In the genomic region with DNA sequence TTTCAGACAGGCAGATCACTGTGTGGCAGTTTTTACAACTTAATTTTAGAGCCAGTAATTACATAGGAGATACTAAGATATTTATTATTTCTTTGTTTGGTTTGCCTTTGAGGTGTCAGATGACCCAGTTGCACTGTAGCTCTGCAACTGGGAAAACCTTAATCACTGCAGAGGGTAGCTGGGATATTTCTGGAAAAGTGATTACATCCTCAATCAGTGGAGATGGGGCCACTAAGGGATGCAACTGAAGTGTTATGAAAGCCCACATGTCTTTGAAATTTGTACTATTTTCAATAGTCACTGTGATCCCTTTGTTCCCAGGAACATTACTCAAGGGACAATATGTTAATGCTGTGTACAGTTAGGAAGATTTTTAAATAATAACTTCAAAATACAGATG, we compare ENCODE assay signal across 38 mouse cellular contexts. TPM values are rescaled to one million over a fixed set of nuclear protein-coding genes. Genes with fewer than 3 reads are reported as not detected.
"Had no signal": no experiment of that assay in that cellular context is flagged by ENCODE, and none has a peak within 500 bp of the region (broad histone marks: within the 10 kb centered on the region; RNA-seq: fewer than 3 reads in every experiment).

A gene (plus strand): TSS at position 301 of the 400 bp plus-strand sequence.

- H3K4me3 ChIP-seq: embryonic facial prominence, embryonic 10.5 days; embryonic facial prominence, embryonic 12.5 days; embryonic facial prominence, embryonic 13.5 days; embryonic facial prominence, embryonic 15.5 days; erythroblast, embryonic 14.5 days; forebrain, embryonic 12.5 days; forebrain, embryonic 13.5 days; forebrain, embryonic 15.5 days; gastrocnemius, adult 2 months; heart, adult 2 months; heart, embryonic 10.5 days had no signal

- ATAC-seq: forebrain, embryonic 13.5 days; forebrain, embryonic 14.5 days; forebrain, embryonic 15.5 days; forebrain, embryonic 16.5 days had no signal

- H3K4me1 ChIP-seq: embryonic facial prominence, embryonic 10.5 days; embryonic facial prominence, embryonic 12.5 days; embryonic facial prominence, embryonic 13.5 days; embryonic facial prominence, embryonic 15.5 days; forebrain, embryonic 12.5 days; forebrain, embryonic 13.5 days; forebrain, embryonic 15.5 days; heart, embryonic 10.5 days had no signal

- H3K36me3 ChIP-seq: embryonic facial prominence, embryonic 10.5 days; embryonic facial prominence, embryonic 12.5 days; embryonic facial prominence, embryonic 13.5 days; embryonic facial prominence, embryonic 15.5 days; forebrain, embryonic 12.5 days; forebrain, embryonic 15.5 days; heart, embryonic 10.5 days had no signal

- H3K9ac ChIP-seq: embryonic facial prominence, embryonic 12.5 days; embryonic facial prominence, embryonic 13.5 days; embryonic facial prominence, embryonic 15.5 days; forebrain, embryonic 12.5 days; forebrain, embryonic 13.5 days; forebrain, embryonic 15.5 days had no signal

- H3K27ac ChIP-seq: embryonic facial prominence, embryonic 10.5 days; embryonic facial prominence, embryonic 12.5 days; embryonic facial prominence, embryonic 13.5 days; embryonic facial prominence, embryonic 15.5 days; forebrain, embryonic 12.5 days; forebrain, embryonic 13.5 days; forebrain, embryonic 15.5 days; gastrocnemius, adult 2 months; heart, adult 2 months; heart, embryonic 10.5 days had no signal

- DNase-seq: cerebellum, adult 9-10 months; cerebellum, adult 9-11 months; cerebellum, postnatal 10 days; cerebellum, postnatal 14 days; cerebellum, postnatal 25 days; cerebellum, postnatal 36 days; embryo, embryonic 11 days; gastrocnemius, adult 2 months; gastrocnemius, postnatal 10 days; gastrocnemius, postnatal 14 days; gastrocnemius, postnatal 25 days; gastrocnemius, postnatal 36 days; heart, adult 11 months; heart, adult 18-20 months; heart, adult 2 months had no signal

- H3K27me3 ChIP-seq: embryonic facial prominence, embryonic 12.5 days; embryonic facial prominence, embryonic 13.5 days; embryonic facial prominence, embryonic 15.5 days; forebrain, embryonic 12.5 days; forebrain, embryonic 13.5 days; forebrain, embryonic 15.5 days had no signal

- H3K4me2 ChIP-seq: embryonic facial prominence, embryonic 12.5 days; embryonic facial prominence, embryonic 13.5 days; embryonic facial prominence, embryonic 15.5 days; forebrain, embryonic 12.5 days; forebrain, embryonic 13.5 days; forebrain, embryonic 15.5 days had no signal

- H3K9me3 ChIP-seq: embryonic facial prominence, embryonic 10.5 days; embryonic facial prominence, embryonic 12.5 days; embryonic facial prominence, embryonic 13.5 days; embryonic facial prominence, embryonic 15.5 days; forebrain, embryonic 12.5 days; forebrain, embryonic 13.5 days; forebrain, embryonic 15.5 days; heart, embryonic 10.5 days had no signal

RNA-seq across cellular contexts. Expression of the gene that starts here (rescaled TPM):
- total RNA-seq: common myeloid progenitor, adult 5-6 weeks; gastrocnemius, adult 18-20 months; gastrocnemius, adult 2 months; gastrocnemius, adult 8-10 months; gastrocnemius, postnatal 10 days; gastrocnemius, postnatal 14 days; gastrocnemius, postnatal 25 days; gastrocnemius, postnatal 36 days; gastrocnemius, postnatal 4 days; granulocyte monocyte progenitor cell, adult 5-6 weeks; heart, adult 18-20 months; heart, adult 2 months; heart, adult 8-10 months had no signal
- polyA plus RNA-seq: cortical plate, adult 2 months; embryonic facial prominence, embryonic 10.5 days; embryonic facial prominence, embryonic 11.5 days; embryonic facial prominence, embryonic 12.5 days; embryonic facial prominence, embryonic 13.5 days; embryonic facial prominence, embryonic 14.5 days; embryonic facial prominence, embryonic 15.5 days; erythroblast, embryonic 14.5 days; forebrain, embryonic 11.5 days; forebrain, embryonic 12.5 days; forebrain, embryonic 13.5 days; forebrain, embryonic 14.5 days; forebrain, embryonic 15.5 days; forebrain, embryonic 16.5 days; frontal cortex, adult 2 months; gonadal fat pad, adult 2 months; heart, adult 2 months; heart, embryonic 10.5 days had no signal
